Mouse (Mus musculus) small intestine, adult 2 months (tissue): Measurements from ENCODE around the gene Arl3.

ENCODE experiments used
- CTCF ChIP-seq: fragments of 200-500 bp; IDR thresholded peaks from 2 replicates; pipeline ENCODE4 v1.5.1; 2012; ENCODE audit warnings: low read depth, mild to moderate bottlenecking, control low read depth, inconsistent platforms, low read length, moderate library complexity, mixed read lengths; ENCODE audit not compliant: insufficient replicate concordance, insufficient read length; ENCODE audit errors: extremely low read depth
- POLR2A ChIP-seq: fragments of 200-500 bp; IDR thresholded peaks from 2 replicates; pipeline ENCODE4 v1.6.1; 2012; ENCODE audit warnings: low read depth, mild to moderate bottlenecking, control low read depth, inconsistent platforms, low read length, moderate library complexity

GRCm38 (mm10) chr19:46518828-46519621, 54.0 kb downstream of the Arl3 start:
- TF ChIP-seq POLR2A (no peak), CTCF (no peak)
